Mouse (Mus musculus): ENCODE data around the gene Nrf1.

The Nrf1 gene

GRCm38 (mm10) chr6:30147058-30147457 is 99.3 kb downstream of the Nrf1 start:
- no peak for DNase-seq (ENCODE audit: extremely low read depth, low read depth)

DNA sequence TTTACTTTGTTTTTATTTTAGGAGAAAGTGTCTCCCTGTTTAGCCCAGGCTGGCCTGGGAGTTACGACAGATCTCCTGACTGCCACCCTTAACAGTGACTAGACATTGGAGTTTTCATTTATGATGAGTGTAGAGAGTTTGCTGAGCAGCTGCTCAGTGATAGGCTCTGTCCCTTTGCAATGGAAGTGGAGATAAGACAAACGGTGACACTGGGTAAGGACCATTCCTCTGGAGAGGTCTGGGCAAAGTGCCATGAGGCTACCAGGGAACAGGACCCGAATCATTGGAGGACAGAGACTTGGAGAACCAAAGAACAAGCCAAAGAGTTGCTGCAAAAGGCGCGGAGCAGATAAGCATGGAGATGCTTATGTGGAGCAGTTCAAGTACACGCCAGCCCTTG is 100.0 kb downstream of the Nrf1 start:
- DNase-seq (ENCODE audit: extremely low read depth, low read depth): no peak

DNA sequence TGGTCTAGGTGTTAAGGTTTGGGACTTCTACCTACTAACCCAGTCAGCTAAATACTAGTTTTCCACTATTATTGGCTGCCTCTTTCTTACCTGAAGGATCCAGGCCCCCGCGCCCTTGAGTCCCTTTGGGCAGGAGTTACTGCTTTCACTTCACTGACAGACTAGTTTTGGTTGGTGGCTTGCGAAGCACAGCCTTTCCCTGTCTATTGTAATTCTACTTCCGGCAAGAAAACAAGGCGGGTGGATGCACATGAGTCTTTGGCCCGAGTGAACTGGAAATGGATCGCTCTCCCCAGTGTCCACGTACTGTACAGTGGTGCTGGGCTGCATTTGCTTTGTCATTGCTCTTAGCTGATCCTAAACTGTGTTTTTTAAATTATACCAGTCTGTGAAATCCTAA is 102.7 kb downstream of the Nrf1 start:
- DNase-seq (ENCODE audit: extremely low read depth, low read depth): no peak

- no peak for DNase-seq (ENCODE audit: extremely low read depth, low read depth)
Observed at GRCm38 (mm10) chr6:30152163-30152562, 104.4 kb downstream of the Nrf1 start.

GRCm38 (mm10) chr6:30152649-30153048 is 104.9 kb downstream of the Nrf1 start:
- no peak for DNase-seq (ENCODE audit: extremely low read depth, low read depth)

DNA sequence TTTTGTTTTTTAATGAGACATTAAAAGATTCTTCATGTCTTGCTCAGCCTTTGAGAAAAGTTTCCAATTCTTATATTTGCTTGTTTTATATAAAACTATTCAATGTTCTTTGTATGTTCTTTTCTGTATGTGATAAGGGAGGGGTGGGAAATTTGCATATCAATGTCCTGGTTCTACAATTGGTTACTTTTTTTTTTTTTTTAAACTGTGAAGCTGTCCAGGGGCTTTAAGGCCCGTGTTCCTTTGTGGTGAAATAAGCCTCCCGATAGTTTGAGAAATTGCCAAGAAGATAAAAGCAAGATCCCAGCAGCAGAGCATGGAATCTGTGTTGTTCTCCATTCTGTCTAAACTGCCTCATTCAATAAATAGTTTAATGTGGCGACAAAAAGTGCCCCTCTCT is 105.3 kb downstream of the Nrf1 start:
- DNase-seq (ENCODE audit: extremely low read depth, low read depth): no peak

GRCm38 (mm10) chr6:30153733-30154415 is 106.1 kb downstream of the Nrf1 start:
- no peak for DNase-seq (ENCODE audit: extremely low read depth, low read depth)

GRCm38 (mm10) chr6:30159516-30160045 is 111.8 kb downstream of the Nrf1 start:
- no peak for DNase-seq (ENCODE audit: extremely low read depth, low read depth)

DNA sequence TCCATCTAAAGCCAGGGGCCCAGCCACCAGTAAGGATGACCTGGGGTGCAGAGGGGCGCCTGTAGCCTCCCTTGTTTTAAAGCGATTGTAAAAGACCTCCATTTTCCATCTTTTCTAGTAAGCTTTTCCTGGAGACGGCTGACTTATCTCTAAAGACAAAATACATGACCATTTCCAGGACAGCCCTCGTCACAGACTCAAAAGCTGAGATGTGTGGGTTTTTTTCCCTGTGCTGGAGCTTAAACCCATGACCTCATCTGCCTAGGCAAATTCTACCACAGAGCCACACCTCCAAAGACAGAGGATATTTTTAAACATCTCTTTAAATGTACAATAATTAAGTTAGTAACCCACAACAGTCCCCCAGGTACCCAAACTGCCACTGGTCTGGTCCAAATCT is 112.6 kb downstream of the Nrf1 start:
- DNase-seq (ENCODE audit: extremely low read depth, low read depth): no peak

- DNase-seq (ENCODE audit: extremely low read depth, low read depth): no peak
Observed at GRCm38 (mm10) chr6:30161618-30162017, 113.8 kb downstream of the Nrf1 start.

- no peak for DNase-seq (ENCODE audit: extremely low read depth, low read depth)
Observed at GRCm38 (mm10) chr6:30162091-30162490, 114.3 kb downstream of the Nrf1 start.

DNA sequence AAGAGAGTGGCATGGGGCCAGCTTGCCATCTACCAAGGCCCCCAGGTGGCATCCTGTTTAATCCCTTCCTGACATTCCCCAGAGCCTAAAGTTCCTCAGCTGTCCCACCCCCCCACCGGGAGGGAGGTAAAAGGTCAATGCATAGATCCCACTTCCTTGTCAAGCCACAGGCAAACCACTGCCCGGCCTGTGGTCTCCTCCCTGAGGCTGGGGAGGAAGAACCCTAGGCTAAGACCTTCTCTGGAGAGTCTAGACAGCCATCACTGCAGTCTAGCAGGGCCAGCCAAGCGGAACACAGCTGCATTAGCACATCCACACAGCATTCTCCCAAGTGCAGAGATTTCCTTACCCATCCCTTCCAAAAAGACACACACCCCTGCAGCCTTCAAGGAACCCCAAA is 118.6 kb downstream of the Nrf1 start:
- no peak for DNase-seq (ENCODE audit: extremely low read depth, low read depth)

GRCm38 (mm10) chr6:30167192-30167591 is 119.4 kb downstream of the Nrf1 start:
- no peak for DNase-seq (ENCODE audit: extremely low read depth, low read depth)

DNA sequence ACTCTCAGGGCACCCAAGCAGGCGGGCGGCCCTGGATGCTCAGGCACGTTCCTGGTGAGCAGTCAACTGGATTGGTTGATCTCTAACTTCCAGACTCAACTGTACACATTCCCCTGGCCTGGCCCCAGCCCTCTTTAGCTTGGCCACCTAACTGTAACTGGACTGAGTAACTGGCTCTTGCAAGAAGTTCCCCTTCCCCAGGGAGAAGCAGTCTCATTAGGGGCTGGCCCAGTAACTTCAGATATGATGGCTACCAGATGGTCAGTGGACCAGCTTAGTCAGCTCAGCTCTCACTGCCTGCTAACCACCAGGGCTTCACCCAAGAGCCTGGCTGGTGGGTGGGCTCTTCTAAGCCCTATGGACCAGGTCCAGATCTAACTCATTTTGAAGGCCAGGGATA is 120.5 kb downstream of the Nrf1 start:
- DNase-seq (ENCODE audit: extremely low read depth, low read depth): no peak

DNA sequence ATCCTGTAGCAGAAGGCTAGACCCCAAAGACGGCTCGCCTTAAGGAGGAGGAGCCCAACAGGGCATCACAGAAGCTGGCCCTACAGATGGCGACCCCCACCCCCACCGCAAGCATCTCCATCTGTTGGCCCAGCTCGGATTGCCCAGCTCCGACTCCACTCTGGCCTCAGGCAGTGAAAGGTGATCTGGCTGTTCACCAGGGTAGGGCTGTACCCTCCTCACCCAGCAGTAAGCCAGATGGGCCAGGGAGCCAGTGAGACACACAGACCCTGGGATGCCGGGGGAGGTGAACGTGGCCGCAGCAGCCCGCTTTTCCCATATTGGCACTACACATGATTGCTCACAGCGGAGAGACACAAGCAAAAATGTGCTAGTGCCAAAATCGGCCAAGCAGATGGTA is 121.4 kb downstream of the Nrf1 start:
- no peak for DNase-seq (ENCODE audit: extremely low read depth, low read depth)

DNA sequence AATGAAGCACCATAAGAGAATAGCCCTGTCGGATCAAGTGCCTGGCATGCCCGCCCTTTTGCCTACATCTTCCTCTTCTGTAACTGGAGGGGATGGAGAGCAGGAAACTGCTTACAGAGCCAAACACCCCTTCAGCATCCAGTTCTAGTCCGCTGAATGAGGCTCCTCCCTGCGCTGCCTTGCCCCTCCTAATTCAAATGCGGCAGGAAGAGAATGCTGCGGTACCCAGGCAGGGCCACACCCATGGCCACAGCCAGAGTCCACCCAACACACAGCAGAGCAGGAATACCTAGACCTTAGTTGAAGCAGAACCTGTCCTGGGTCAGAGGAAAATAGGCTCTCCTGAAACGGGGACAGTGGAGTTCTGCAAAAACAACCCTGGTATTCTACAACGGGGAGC is 123.4 kb downstream of the Nrf1 start:
- DNase-seq (ENCODE audit: extremely low read depth, low read depth): no peak

DNA sequence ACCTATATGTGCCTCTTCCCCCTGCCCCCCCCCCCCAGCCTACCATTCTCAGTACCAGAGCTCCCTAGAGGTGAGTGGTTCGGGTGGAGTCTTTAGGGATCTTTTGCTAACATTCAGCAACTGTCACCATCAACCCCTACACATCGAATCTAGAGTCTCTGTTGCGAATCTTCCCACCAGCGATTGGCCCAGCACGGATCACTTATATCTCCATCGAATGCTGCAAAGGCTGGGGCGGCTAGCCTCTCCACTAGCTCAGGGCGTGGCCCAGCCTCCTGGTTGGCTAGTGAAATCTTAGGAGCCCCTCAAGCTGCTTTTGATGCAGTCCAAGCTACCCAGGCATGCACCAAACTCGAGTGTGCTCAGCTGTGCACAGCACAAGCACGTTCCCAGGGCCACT is 124.2 kb downstream of the Nrf1 start:
- DNase-seq (ENCODE audit: extremely low read depth, low read depth): no peak

GRCm38 (mm10) chr6:30172441-30172819 is 124.6 kb downstream of the Nrf1 start:
- no peak for DNase-seq (ENCODE audit: extremely low read depth, low read depth)

- DNase-seq (ENCODE audit: extremely low read depth, low read depth): no peak
Observed at GRCm38 (mm10) chr6:30172820-30173550, 125.2 kb downstream of the Nrf1 start.

DNA sequence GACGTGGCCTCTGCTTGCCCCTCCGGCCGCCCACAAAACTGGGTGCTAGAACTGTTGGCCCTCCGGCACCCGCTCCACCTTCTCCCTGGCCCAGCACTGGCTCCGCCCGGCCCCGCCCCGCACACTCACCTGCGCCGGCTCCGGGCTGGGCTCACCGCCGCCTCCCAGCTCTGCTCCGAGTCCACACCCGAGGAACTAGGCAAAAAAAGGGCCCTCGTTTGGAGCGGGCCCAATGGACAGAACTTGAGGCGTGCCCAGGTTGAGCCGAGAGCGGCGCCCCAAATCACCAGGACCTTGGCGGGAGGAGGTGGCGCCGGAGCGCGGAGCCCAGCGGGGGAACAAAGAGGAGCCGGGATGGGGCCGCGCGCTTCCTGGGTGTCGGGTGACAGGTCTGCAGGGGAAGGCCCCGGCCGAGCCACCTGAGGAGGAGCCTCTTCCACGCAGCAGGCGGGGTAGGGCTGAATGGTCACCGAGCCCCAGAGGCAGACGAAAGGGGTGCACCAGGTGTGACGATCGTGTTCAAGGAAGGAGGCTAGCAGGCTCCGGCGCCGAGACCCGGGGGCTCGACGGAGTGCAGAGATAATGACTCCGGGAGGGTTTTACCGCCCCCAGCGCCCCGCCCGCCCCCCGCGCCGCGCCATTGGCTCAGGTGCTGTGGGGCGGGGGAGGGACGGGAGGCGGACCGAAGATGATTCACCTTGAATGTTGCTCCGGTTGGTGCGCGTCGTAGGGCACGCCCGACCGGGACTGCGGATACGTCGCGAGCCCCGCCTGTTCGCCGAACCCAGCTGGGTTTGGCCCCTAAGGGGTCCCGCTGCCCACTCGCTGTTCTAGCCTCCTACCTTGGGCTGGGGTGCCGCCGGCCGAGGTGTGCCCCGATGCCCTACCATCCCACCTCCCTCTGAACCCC is 126.0 kb downstream of the Nrf1 start:
- DNase-seq (ENCODE audit: extremely low read depth, low read depth): peak; percentile 63

DNA sequence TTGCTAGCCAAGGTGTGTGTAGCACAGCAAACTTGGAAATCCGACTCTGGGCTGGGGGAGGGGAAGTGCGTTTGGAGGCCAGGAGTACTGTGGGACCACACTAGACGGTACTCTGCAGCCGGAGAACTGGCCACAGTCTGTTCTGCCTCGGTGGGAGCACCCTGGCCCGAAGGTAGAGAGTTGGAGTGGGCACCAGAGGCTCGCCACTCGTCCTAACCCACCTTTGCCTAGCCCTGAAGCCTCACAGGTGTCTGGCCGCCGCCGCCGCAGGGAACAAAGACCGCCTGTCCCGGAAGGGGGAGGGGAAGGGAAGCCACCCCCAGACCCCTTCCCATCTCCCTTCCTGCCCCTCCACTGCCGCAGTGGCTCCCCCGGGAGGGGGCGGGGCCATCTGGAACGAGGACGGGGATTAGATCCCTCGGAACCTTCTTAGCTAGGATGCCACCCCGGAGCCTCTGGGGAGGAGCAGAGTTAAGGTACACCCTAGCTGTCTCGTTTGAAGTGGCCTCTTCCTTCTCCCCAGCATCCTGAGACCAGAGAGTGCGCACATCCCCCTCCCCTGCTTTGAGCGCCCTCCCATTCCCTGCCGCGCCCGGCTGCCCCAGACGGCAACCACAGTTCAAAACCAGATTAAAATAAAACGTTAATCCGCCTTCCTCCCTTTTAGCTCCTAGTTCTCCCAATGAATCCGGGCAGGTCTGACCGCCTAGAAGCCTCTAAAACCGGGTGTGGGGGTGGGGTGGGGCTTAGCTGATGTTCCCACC is 126.9 kb downstream of the Nrf1 start:
- no peak for DNase-seq (ENCODE audit: extremely low read depth, low read depth)

All from MEL-GATA-1-ER (cell line).